ENCODE assay signal across 8 mouse cellular contexts in genomic region chr11:53351224-53351942, GRCm38 (mm10). TPM values are rescaled to one million over a fixed set of nuclear protein-coding genes. Genes with fewer than 3 reads are reported as not detected.
DNase-seq lines count a peak whose midpoint lies in the region; ATAC-seq and TF ChIP-seq lines count a peak whose summit lies in the region.

No protein-coding gene starts in this region.

- peak overlapping the region; percentile 86 for H3K9ac ChIP-seq in heart, embryonic 14.5 days (ENCODE audit: low read length)
- peak overlapping the region; percentile 77 for H3K9ac ChIP-seq in liver, embryonic 14.5 days (replicated peaks)
- peak overlapping the region; percentile 98 for H3K9ac ChIP-seq in stomach, embryonic 16.5 days (ENCODE audit: low read length)

- peaks cover 7% of the 10 kb centered on the region; the same call in 1 of the 2 replicates for H3K36me3 ChIP-seq in heart, embryonic 14.5 days (ENCODE audit: control insufficient read depth, insufficient read depth, low read length)
- H3K36me3 ChIP-seq in liver, embryonic 14.5 days (replicated peaks; ENCODE audit: control insufficient read depth, insufficient read depth, low read depth), result no peaks in the 10 kb centered on the region
- H3K36me3 ChIP-seq in stomach, embryonic 16.5 days (ENCODE audit: control insufficient read depth, insufficient read depth, low read length), result no peaks in the 10 kb centered on the region

- WGBS in heart, embryonic 14.5 days, result under 1% methylated on average over 35 of the region's 35 CpGs
- WGBS in liver, embryonic 14.5 days (ENCODE audit: insufficient replicate concordance), result under 1% methylated on average over 35 of the region's 35 CpGs
- under 1% methylated on average over 35 of the region's 35 CpGs for WGBS in stomach, embryonic 16.5 days

- H3K9me3 ChIP-seq in heart, embryonic 14.5 days (ENCODE audit: control insufficient read depth, low read length), result no peaks in the 10 kb centered on the region
- no peaks in the 10 kb centered on the region for H3K9me3 ChIP-seq in liver, embryonic 14.5 days (ENCODE audit: control insufficient read depth, low read length)
- H3K9me3 ChIP-seq in stomach, embryonic 16.5 days (replicated peaks; ENCODE audit: control insufficient read depth, low read length), result no peaks in the 10 kb centered on the region

- ATAC-seq in heart, embryonic 14.5 days (ENCODE audit: insufficient number of reproducible peaks, insufficient read depth, low FRiP score, low read depth), result peak; percentile 20; the same call in 1 of the 2 replicates
- no peak for ATAC-seq in liver, embryonic 14.5 days (ENCODE audit: insufficient read depth)
- ATAC-seq in stomach, embryonic 16.5 days (ENCODE audit: insufficient read depth, low FRiP score), result no peak

- no peaks in the 10 kb centered on the region for H3K27me3 ChIP-seq in heart, embryonic 14.5 days (ENCODE audit: control insufficient read depth, insufficient read depth, low read length)
- no peaks in the 10 kb centered on the region; the same call in 1 of the 2 replicates for H3K27me3 ChIP-seq in liver, embryonic 14.5 days (ENCODE audit: control insufficient read depth, insufficient read depth, low read length)
- no peaks in the 10 kb centered on the region for H3K27me3 ChIP-seq in stomach, embryonic 16.5 days (ENCODE audit: control insufficient read depth, insufficient read depth, low read length)

- peak overlapping the region; percentile 97 for H3K4me3 ChIP-seq in embryonic fibroblast, embryonic 13.5 days (ENCODE audit: insufficient read depth, low read length)
- peak overlapping the region; percentile 63 to 84 for H3K4me3 ChIP-seq in heart, embryonic 14.5 days (ENCODE audit: control insufficient read depth in 1 of 2, insufficient read depth in 1 of 2, low read depth in 1 of 2, low read length in 2 of 2)
- peak overlapping the region; percentile 68 to 70 for H3K4me3 ChIP-seq in liver, embryonic 14.5 days (ENCODE audit: insufficient read depth in 1 of 2, low read depth in 2 of 2, low read length in 2 of 2)
- H3K4me3 ChIP-seq in stomach, embryonic 16.5 days (replicated peaks; ENCODE audit: low read length), result peak overlapping the region; percentile 95

- H3K27ac ChIP-seq in embryonic fibroblast, embryonic 13.5 days (ENCODE audit: insufficient read depth, low read length), result peak overlapping the region; percentile 99
- peak overlapping the region; percentile 93 to 94 for H3K27ac ChIP-seq in heart, embryonic 14.5 days (replicated peaks in 1 of 2; ENCODE audit: control insufficient read depth in 1 of 2, insufficient read depth in 1 of 2, low read depth in 2 of 2, low read length in 2 of 2)
- peak overlapping the region; percentile 63 for H3K27ac ChIP-seq in liver, embryonic 14.5 days
- H3K27ac ChIP-seq in stomach, embryonic 16.5 days (ENCODE audit: low read length), result peak overlapping the region; percentile 98

- no peaks in the 10 kb centered on the region for H3K4me1 ChIP-seq in embryonic fibroblast, embryonic 13.5 days (ENCODE audit: control insufficient read depth, insufficient read depth, low read length)
- H3K4me1 ChIP-seq in heart, embryonic 14.5 days (ENCODE audit: control insufficient read depth in 2 of 2, insufficient read depth in 2 of 2, low read length in 2 of 2), result peaks cover 0 to 14% of the 10 kb centered on the region in 2 experiments; a peak in 2 of 4 replicates
- H3K4me1 ChIP-seq in liver, embryonic 14.5 days (replicated peaks; ENCODE audit: control insufficient read depth in 2 of 2, insufficient read depth in 2 of 2, low read length in 1 of 2), result peaks cover 3 to 12% of the 10 kb centered on the region in 2 experiments; a peak in 3 of 4 replicates
- peaks cover 5% of the 10 kb centered on the region for H3K4me1 ChIP-seq in stomach, embryonic 16.5 days (ENCODE audit: control insufficient read depth, insufficient read depth, low read length)

- peak; percentile 41; the same call in 1 of the 2 replicates for TF ChIP-seq POLR2A in embryonic fibroblast, embryonic 13.5 days (IDR thresholded peaks at IDR 0.05; ENCODE audit: low read depth, low read length)

- no peak for TF ChIP-seq CTCF in embryonic fibroblast, embryonic 13.5 days (IDR thresholded peaks at IDR 0.05; ENCODE audit: borderline replicate concordance, insufficient read depth, low read length)
- TF ChIP-seq CTCF in liver, embryonic 14.5 days (IDR thresholded peaks at IDR 0.05; ENCODE audit: low read depth), result no peak

- peak overlapping the region; percentile 94 for H3K4me2 ChIP-seq in heart, embryonic 14.5 days (ENCODE audit: low read length)
- peak overlapping the region; percentile 96 for H3K4me2 ChIP-seq in liver, embryonic 14.5 days (ENCODE audit: low read depth)
- H3K4me2 ChIP-seq in stomach, embryonic 16.5 days (ENCODE audit: low read depth, low read length), result peak overlapping the region; percentile 77

- DNase-seq in B cell, adult 2 months, result peak; percentile 69 to 71
- DNase-seq in adrenal gland, postnatal 36 days, result peak; percentile 54 to 63
- DNase-seq in kidney, postnatal 10 days, result peak; percentile 72
- peak in 1 of 3 experiments; percentile 35 for DNase-seq in liver, embryonic 14.5 days (ENCODE audit: low read depth in 3 of 3, low spot score in 3 of 3)
- DNase-seq in neural tube, embryonic 10.5 days (ENCODE audit: extremely low spot score, low spot score), result peak; percentile 75

- no peak for TF ChIP-seq EP300 in liver, embryonic 14.5 days (IDR thresholded peaks at IDR 0.05; ENCODE audit: low read depth)

RNA-seq across cellular contexts. Expression of gene Aff4, which starts 0.8 kb away (rescaled TPM):
- total RNA-seq in adrenal gland, postnatal 36 days (2021), result 100 to 1,000 TPM; 157 to 207 TPM
- polyA plus RNA-seq in embryonic fibroblast, embryonic 13.5 days (2011; ENCODE audit: insufficient read length, low read depth, missing spikeins), result 317 and 343 TPM in 2 replicates
- polyA plus RNA-seq in heart, embryonic 14.5 days (2014; fragmentation: Nextera tagmentation; extraction: Ambion mirVana), result 56.2 and 72.9 TPM in 2 replicates
- polyA plus RNA-seq in liver, embryonic 14.5 days (2012; rRNA removed), result 3.1 and 4.0 TPM in 2 replicates
- polyA plus RNA-seq in liver, embryonic 14.5 days (2014; fragmentation: Nextera tagmentation; extraction: Ambion mirVana), result 7.2 and 8.7 TPM in 2 replicates
- polyA plus RNA-seq in stomach, embryonic 16.5 days (2015; fragmentation: Nextera tagmentation; extraction: Ambion mirVana), result 20.5 and 21.1 TPM in 2 replicates

RNA-seq across cellular contexts. Expression of gene Zcchc10, which starts 26.9 kb away (rescaled TPM):
- 10 to 100 TPM; 11.0 to 13.3 TPM for total RNA-seq in adrenal gland, postnatal 36 days (2021)
- polyA plus RNA-seq in embryonic fibroblast, embryonic 13.5 days (2011; ENCODE audit: insufficient read length, low read depth, missing spikeins), result 17.8 and 22.8 TPM in 2 replicates
- 15.8 and 17.5 TPM in 2 replicates for polyA plus RNA-seq in heart, embryonic 14.5 days (2014; fragmentation: Nextera tagmentation; extraction: Ambion mirVana)
- polyA plus RNA-seq in liver, embryonic 14.5 days (2012; rRNA removed), result 5.7 and 7.6 TPM in 2 replicates
- polyA plus RNA-seq in liver, embryonic 14.5 days (2014; fragmentation: Nextera tagmentation; extraction: Ambion mirVana), result 10.7 and 12.3 TPM in 2 replicates
- 18.7 and 19.5 TPM in 2 replicates for polyA plus RNA-seq in stomach, embryonic 16.5 days (2015; fragmentation: Nextera tagmentation; extraction: Ambion mirVana)

RNA-seq across cellular contexts. Expression of gene Hspa4, which starts 51.1 kb away (rescaled TPM):
- total RNA-seq in adrenal gland, postnatal 36 days (2021), result 100 to 1,000 TPM; 172 to 250 TPM
- 229 and 302 TPM in 2 replicates for polyA plus RNA-seq in embryonic fibroblast, embryonic 13.5 days (2011; ENCODE audit: insufficient read length, low read depth, missing spikeins)
- polyA plus RNA-seq in heart, embryonic 14.5 days (2014; fragmentation: Nextera tagmentation; extraction: Ambion mirVana), result 66.8 and 74.0 TPM in 2 replicates
- polyA plus RNA-seq in liver, embryonic 14.5 days (2012; rRNA removed), result 14.4 and 26.6 TPM in 2 replicates
- polyA plus RNA-seq in liver, embryonic 14.5 days (2014; fragmentation: Nextera tagmentation; extraction: Ambion mirVana), result 47.0 and 50.3 TPM in 2 replicates
- 67.9 and 69.2 TPM in 2 replicates for polyA plus RNA-seq in stomach, embryonic 16.5 days (2015; fragmentation: Nextera tagmentation; extraction: Ambion mirVana)
